Mouse (Mus musculus): ENCODE results near the gene Mettl23.

GRCm38 (mm10) chr11:116853512-116853928 lies 10.4 kb downstream of the Mettl23 start:
- TF ChIP-seq GATA1 (IDR thresholded peaks at IDR 0.05; ENCODE audit: borderline replicate concordance, low read length) (no peak), FLI1 (IDR thresholded peaks at IDR 0.05; ENCODE audit: low read length) (no peak)
